Mouse (Mus musculus): ENCODE measurements around the gene Tnfsf11.

The Tnfsf11 gene

GRCm38 (mm10) chr14:78307286-78308237 lies at the start of gene Tnfsf11:
Gene Tnfsf11, minus strand, starts transcription at chr14:78308043.
- DNase-seq (ENCODE audit: extremely low read depth, insufficient read length, low spot score), result no peak

DNA sequence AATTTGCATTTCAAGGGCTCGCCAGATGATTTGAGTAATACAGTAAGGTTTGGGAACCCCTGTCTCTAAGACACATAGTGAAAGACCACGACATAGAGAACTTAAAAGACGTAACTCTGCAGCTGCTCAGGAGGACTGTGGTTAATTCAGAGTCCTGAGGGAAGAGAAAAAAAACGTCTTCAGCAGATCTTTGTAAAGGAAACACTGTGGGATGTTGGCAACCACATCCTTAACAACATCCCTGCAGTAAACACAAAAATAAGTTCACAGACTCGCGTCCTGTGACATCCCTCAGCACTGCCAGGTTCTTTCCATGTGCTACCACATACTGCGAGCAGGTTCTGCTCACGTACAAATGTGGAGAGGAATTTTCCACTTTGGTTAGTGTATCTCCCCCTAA lies 48.9 kb upstream of the Tnfsf11 start:
- DNase-seq (ENCODE audit: extremely low read depth, insufficient read length, low spot score), result no peak

DNA sequence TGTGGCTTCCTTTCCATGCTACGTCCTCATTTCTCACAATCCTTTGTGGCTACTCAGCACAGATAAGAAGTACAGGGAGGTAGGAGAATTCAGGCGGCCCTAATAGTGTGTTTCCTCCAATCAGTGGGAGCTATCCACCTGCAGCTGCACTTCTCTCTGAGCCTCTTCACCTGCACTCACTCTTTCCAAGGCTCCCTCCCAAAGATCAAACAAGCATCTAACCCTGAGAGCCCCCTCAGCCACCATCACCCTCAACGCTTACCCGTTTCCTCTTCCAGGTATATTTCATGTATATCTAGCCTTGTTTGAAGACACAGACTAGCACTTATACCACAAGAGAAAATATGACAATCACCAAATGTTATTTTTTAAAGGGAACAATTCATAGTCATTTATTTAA lies 47.5 kb upstream of the Tnfsf11 start:
- DNase-seq (ENCODE audit: extremely low read depth, insufficient read length, low spot score), result no peak

DNA sequence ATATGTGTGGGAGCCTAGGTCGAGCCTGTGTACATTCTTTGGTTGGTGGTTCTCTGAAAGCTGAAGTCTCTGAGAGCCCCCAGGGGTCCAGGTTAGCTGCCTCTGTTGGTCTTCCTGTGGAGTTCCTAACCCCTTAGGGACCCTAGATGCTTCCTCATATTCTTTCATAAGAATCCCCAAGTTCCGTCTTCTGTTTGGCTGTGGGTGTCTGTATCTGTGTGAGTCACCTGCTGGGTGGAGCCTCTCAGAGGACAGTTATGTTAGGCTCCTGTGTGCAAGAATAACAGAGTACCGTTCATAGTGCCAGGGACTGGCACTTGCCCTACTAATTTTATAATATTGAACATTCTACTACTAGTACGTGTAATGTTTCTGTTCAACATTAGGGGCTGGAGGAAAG lies 45.0 kb upstream of the Tnfsf11 start:
- no peak for DNase-seq (ENCODE audit: extremely low read depth, insufficient read length, low spot score)

DNA sequence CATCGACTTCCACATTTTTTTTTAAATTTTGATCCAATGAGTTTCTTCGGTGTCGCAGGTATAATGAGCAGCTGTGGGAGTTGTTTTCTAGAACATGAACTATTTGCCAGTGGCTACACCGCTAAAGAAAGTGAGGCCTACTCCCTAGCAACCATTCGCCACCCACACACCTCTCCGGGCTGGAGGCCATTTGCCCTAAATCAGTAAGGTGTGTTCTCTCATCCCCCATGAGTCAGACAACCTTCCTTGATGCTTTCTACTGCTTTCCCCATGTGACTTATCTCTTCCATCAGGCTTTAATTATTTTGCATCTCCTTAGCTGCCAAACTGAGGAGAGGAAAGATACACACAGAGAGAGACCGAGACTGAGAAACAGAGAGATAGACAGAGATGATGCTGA lies 43.7 kb upstream of the Tnfsf11 start:
- DNase-seq (ENCODE audit: extremely low read depth, insufficient read length, low spot score), result no peak

GRCm38 (mm10) chr14:78347715-78348114 lies 39.9 kb upstream of the Tnfsf11 start:
- DNase-seq (ENCODE audit: extremely low read depth, insufficient read length, low spot score), result no peak

DNA sequence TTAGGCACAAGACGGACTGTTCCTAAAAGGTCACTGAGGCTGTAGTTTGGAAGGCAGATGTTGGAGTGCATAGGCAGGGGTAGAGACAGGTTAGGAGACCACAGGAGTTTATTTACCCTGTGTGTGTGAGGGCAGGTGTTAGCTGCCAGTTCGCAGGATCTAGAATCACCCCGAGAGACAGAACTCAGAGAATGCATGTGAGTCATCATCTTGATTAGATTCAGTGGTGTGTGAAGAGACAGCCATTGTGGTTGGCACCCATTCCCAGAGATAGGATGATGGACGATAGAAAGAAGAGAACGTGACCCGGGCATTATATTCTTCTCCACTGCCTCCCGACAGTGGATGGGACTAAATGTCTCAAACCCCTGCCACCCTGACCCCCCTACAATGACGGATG lies 35.2 kb upstream of the Tnfsf11 start:
- no peak for DNase-seq (ENCODE audit: extremely low read depth, insufficient read length, low spot score)

GRCm38 (mm10) chr14:78342146-78342545 lies 34.3 kb upstream of the Tnfsf11 start:
- no peak for DNase-seq (ENCODE audit: extremely low read depth, insufficient read length, low spot score)

- DNase-seq (ENCODE audit: extremely low read depth, insufficient read length, low spot score), result no peak
Measured at GRCm38 (mm10) chr14:78333341-78333740, 25.5 kb upstream of the Tnfsf11 start.

- DNase-seq (ENCODE audit: extremely low read depth, insufficient read length, low spot score), result no peak
Measured at GRCm38 (mm10) chr14:78331368-78331767, 23.5 kb upstream of the Tnfsf11 start.

DNA sequence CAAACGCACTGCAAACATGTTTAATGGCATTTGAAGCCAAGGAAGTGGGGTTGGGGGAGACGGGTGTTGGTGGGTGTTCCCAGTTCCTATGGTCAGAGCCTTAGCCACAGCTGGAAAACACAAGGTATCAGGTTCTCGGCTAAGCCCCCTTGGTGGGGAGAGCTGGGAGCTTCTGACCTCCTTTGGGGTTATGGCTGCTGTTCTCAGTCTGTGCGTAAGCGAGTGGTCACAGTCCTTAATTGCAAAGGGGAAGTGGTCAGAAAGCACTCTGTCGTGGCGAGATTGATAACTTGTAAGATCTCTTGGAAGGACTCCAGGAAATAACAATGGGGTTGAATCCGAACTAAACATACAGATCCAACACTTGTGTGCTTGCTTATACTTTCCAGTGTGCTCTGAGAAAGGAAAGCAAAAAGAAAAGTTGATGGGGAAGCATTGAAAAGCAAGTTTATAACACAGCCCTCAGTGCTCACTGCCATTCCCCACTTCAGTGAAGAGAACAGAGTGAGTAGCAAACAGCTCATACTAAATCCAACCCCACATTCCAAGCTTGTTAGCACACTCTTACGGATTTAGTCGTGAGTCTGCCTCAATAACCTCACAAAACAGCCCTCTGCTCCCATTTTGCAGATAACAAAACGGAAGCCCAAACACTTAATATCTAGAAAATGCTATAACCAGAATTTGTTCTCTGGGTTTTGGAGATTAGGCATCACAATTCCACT lies 22.9 kb upstream of the Tnfsf11 start:
- DNase-seq (ENCODE audit: extremely low read depth, insufficient read length, low spot score), result peak; percentile 35

GRCm38 (mm10) chr14:78329765-78330451 lies 22.1 kb upstream of the Tnfsf11 start:
- no peak for DNase-seq (ENCODE audit: extremely low read depth, insufficient read length, low spot score)

DNA sequence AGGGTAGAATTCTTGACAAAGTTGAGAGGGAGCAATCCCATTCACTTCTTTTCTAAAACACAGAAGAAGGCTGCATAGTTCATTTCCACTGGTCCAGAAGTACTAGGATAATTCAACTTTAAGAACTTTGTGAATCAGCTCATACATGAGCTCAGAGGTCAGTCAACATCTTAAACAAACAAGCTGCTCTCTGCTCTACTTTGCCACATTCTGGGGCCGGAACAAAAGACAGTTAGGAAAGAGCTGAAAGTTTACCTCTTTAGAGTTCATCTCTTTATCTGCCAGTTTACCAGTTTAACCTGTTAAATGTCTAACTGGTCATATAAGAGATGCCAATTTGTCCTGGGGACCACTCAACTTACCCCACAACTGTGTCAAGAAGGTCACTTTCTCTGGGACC lies 15.5 kb upstream of the Tnfsf11 start:
- no peak for DNase-seq (ENCODE audit: extremely low read depth, insufficient read length, low spot score)

- no peak for DNase-seq (ENCODE audit: extremely low read depth, insufficient read length, low spot score)
Measured at GRCm38 (mm10) chr14:78322916-78323315, 15.1 kb upstream of the Tnfsf11 start.

DNA sequence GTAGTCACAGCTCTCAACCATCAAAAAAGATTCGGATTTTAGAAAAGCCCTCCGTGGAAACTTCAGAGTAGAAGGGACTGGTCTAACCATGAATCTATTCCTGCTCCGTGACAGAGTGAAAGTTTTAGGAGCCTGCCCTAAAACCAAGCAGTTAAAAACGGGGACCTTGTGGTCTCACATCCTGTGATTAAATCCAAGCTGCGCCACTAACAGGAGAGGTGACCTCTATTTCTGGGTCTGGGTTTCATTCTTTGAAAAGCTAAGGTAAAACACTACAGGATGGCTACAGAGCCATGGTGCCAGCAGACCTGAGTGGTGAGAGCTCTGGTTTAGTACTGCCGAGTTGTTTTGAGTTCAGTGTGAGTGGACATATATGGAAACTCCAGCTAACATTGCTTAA lies 12.4 kb upstream of the Tnfsf11 start:
- DNase-seq (ENCODE audit: extremely low read depth, insufficient read length, low spot score), result no peak

DNA sequence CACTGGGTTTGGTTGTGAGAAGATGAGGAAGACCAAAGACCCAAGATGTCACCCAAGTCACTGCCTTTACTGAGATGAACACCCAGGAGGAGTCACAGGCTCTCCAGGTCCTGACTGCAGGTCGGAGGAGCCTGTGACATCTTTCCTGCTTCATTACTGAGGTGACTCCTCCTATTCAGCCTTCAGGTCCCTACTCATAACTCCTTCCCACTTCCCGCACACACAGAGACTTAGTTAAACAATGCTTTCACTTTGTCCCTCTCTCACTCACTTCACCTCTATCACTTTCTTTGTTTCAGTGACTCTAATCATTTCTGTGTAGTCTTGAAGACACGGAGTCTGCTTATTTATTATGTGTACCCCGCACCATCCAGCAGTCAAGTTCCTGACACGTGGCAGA lies 11.7 kb upstream of the Tnfsf11 start:
- DNase-seq (ENCODE audit: extremely low read depth, insufficient read length, low spot score), result no peak

- no peak for DNase-seq (ENCODE audit: extremely low read depth, insufficient read length, low spot score)
Measured at GRCm38 (mm10) chr14:78319000-78319399, 11.2 kb upstream of the Tnfsf11 start.

DNA sequence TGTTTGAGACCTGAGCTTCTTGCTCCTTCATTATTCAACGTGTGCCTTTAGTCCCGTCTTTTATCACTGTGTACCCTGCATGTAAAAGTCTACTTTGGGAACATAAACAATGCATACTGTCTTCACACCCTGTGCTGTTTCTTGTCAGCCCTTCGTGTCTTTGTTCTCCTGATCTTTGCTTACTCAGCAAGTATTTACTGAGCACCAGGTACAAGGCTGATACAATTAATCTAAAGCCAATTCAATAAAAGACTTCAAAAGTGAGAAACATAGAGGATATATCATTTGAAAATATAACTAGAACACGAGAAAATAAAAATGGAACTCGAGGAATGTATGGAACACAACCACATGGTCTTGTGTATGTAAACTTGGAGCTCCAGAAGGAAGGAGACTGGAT lies 9.8 kb upstream of the Tnfsf11 start:
- DNase-seq (ENCODE audit: extremely low read depth, insufficient read length, low spot score), result no peak

GRCm38 (mm10) chr14:78300914-78301313 lies 6.9 kb downstream of the Tnfsf11 start:
- DNase-seq (ENCODE audit: extremely low read depth, insufficient read length, low spot score), result no peak

GRCm38 (mm10) chr14:78292687-78293086 lies 15.2 kb downstream of the Tnfsf11 start:
- no peak for DNase-seq (ENCODE audit: extremely low read depth, insufficient read length, low spot score)

- no peak for DNase-seq (ENCODE audit: extremely low read depth, insufficient read length, low spot score)
Measured at GRCm38 (mm10) chr14:78289912-78290523, 17.8 kb downstream of the Tnfsf11 start.

Measured in 3134 (cell line).